Mouse (Mus musculus): ENCODE measurements around the gene Sult2a4. TPM values are rescaled to one million over a fixed set of nuclear protein-coding genes. Genes with fewer than 3 reads are reported as not detected.
"Not testable (repeated sequence)": the region's sequence is repeated elsewhere in the genome, so short reads cannot be mapped to it uniquely, and the experiment has no call there.

Sult2a4 gene
- polyA plus RNA-seq (2012): not detected in 2 replicates

- H3K27me3 ChIP-seq (ENCODE audit: control insufficient read depth); H3K36me3 ChIP-seq (ENCODE audit: control insufficient read depth); H3K4me3 ChIP-seq (replicated peaks); H3K9me3 ChIP-seq (ENCODE audit: control insufficient read depth, low read length); H3K4me1 ChIP-seq (ENCODE audit: control insufficient read depth): not testable (repeated sequence)
Observed at GRCm38 (mm10) chr7:13989507-13989906, at the start of gene Sult2a4. Gene Sult2a4 (minus strand): TSS chr7:13989607.

GRCm38 (mm10) chr7:14030831-14031230, 41.4 kb upstream of the Sult2a4 start:
- H3K9me3 ChIP-seq (ENCODE audit: control insufficient read depth, low read length); H3K4me3 ChIP-seq (replicated peaks); H3K4me1 ChIP-seq (ENCODE audit: control insufficient read depth); H3K27me3 ChIP-seq (ENCODE audit: control insufficient read depth); H3K36me3 ChIP-seq (ENCODE audit: control insufficient read depth): not testable (repeated sequence)

- Histone ChIP-seq H3K9me3 (ENCODE audit: control insufficient read depth, low read length) (peaks cover 20% of the 10 kb centered on the region), H3K36me3 (ENCODE audit: control insufficient read depth) (no peaks in the 10 kb centered on the region), H3K27me3 (ENCODE audit: control insufficient read depth) (no peaks in the 10 kb centered on the region), H3K4me1 (ENCODE audit: control insufficient read depth) (no peaks in the 10 kb centered on the region), H3K4me3 (replicated peaks) (no peak overlapping the region)
- TF ChIP-seq GATA1 (IDR thresholded peaks at IDR 0.05; ENCODE audit: low read length) (no peak), TAL1 (IDR thresholded peaks at IDR 0.05; ENCODE audit: low read length) (no peak)
Observed at GRCm38 (mm10) chr7:14013083-14013482, 23.7 kb upstream of the Sult2a4 start.

- H3K27me3 ChIP-seq (ENCODE audit: control insufficient read depth); H3K36me3 ChIP-seq (ENCODE audit: control insufficient read depth); H3K4me1 ChIP-seq (ENCODE audit: control insufficient read depth); H3K4me3 ChIP-seq (replicated peaks): not testable (repeated sequence)
- H3K9me3 ChIP-seq (ENCODE audit: control insufficient read depth, low read length): peaks cover 14% of the 10 kb centered on the region
Observed at GRCm38 (mm10) chr7:14010686-14011085, 21.3 kb upstream of the Sult2a4 start.

Other genes with a start within 250 kb of the Sult2a4 start
- not detected in 2 replicates for gene Sult2a1, start 152.2 kb downstream of the Sult2a4 start, polyA plus RNA-seq (2012)
- gene Sult2a3, start 133.4 kb upstream of the Sult2a4 start, polyA plus RNA-seq (2012): not detected in 2 replicates

Measured in erythroblast, embryonic 14.5 days (primary cell).